Mouse (Mus musculus): ENCODE measurements around the gene Gorasp1.

DNA sequence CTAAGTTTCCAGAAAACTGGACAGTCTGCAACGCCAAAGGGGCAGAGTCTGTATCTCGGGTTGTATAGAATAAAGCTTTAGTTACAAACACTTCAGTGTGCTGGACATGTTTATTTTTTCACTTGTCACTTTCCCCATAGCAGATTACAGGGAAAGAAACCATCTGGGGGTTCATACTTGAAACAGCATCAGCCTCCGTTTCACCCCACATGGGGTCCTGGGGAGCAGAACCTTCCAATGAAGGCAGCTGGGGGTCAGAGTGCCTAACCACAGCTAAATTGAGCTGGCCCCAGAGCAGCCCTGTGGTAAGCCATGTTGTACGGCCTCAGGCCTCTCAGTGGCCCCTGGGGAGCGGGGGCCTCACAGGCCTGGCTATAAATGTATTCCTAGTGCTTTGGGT, 10.9 kb downstream of the Gorasp1 start:
- TF ChIP-seq GATA1 (IDR thresholded peaks at IDR 0.05; ENCODE audit: borderline replicate concordance, low read length) (no peak), FLI1 (IDR thresholded peaks at IDR 0.05; ENCODE audit: low read length) (no peak)

Measured in megakaryocyte, embryonic 14.5 days (primary cell).